Mouse (Mus musculus): Measurements from ENCODE around the gene Cox7a2. TPM values are rescaled to one million over a fixed set of nuclear protein-coding genes. Genes with fewer than 3 reads are reported as not detected.

The Cox7a2 gene
- polyA plus RNA-seq, 1 experiment from 2014 or later = 506 TPM

GRCm38 (mm10) chr9:79735608-79736007 lies 24.1 kb downstream of the Cox7a2 start:
- DNase-seq (ENCODE audit: low read depth, low spot score) = no peak
- H3K27me3 ChIP-seq = no peaks in the 10 kb centered on the region
- in situ Hi-C loops (cut with MboI; ENCODE audit: low pct_unique_long_range_greater_than_20kb) = no loop called here
- CTCF ChIA-PET = no interaction called here
- no peak for TF ChIP-seq CTCF (IDR thresholded peaks at IDR 0.05)
- POLR2A ChIA-PET = no interaction called here
- no peak for ATAC-seq

DNA sequence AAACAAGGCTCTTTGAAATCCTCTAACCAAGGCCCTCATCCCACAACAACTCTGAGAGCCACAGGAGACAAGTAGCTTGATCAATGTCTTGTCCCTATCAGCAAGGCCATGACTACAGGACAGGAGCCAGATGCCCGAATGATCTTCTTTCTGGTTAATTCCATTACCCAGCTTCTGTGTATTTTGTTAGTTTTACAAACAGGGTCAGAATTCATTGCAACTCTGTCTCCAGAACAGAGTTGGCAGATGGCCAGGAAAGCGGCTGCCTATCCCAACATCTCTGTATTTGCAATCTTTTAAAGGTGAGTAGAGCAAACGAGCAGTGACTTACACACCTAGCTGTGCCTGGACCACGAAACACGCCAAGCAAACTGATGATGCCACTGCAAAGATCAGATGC lies 29.4 kb downstream of the Cox7a2 start:
- POLR2A ChIA-PET = no interaction called here
- ATAC-seq (no peak), DNase-seq (ENCODE audit: low read depth, low spot score) (no peak)
- TF ChIP-seq CTCF (IDR thresholded peaks at IDR 0.05) = no peak
- CTCF ChIA-PET = interaction anchor here (0.5 kb wide), 1 partner anchor 14 kb away, joined by 4 read pairs; no protein-coding TSS in a partner anchor
- in situ Hi-C loops (cut with MboI; ENCODE audit: low pct_unique_long_range_greater_than_20kb) = no loop called here
- H3K27me3 ChIP-seq = no peaks in the 10 kb centered on the region

GRCm38 (mm10) chr9:79723090-79723489 lies 36.6 kb downstream of the Cox7a2 start:
- in situ Hi-C loops (cut with MboI; ENCODE audit: low pct_unique_long_range_greater_than_20kb) = loop anchor here (5.0 to 10.0 kb wide), 3 partner anchors 678 to 1126 kb away; no protein-coding TSS in a partner anchor
- no peak for DNase-seq (ENCODE audit: low read depth, low spot score)
- no peak for ATAC-seq
- TF ChIP-seq CTCF (IDR thresholded peaks at IDR 0.05) = no peak
- CTCF ChIA-PET = interaction anchor here (1.3 to 1.9 kb wide), 2 partner anchors 11 to 27 kb away, joined by 3 to 7 read pairs; no protein-coding TSS in a partner anchor
- POLR2A ChIA-PET = no interaction called here
- H3K27me3 ChIP-seq = no peaks in the 10 kb centered on the region

GRCm38 (mm10) chr9:79721056-79721455 lies 38.6 kb downstream of the Cox7a2 start:
- DNase-seq (ENCODE audit: low read depth, low spot score) (no peak), ATAC-seq (no peak)
- ChIA-PET POLR2A (interaction anchor here (0.7 kb wide), 1 partner anchor 380 kb away, joined by 6 read pairs; no protein-coding TSS in a partner anchor), CTCF (interaction anchor here (0.8 to 1.6 kb wide), 10 partner anchors 10 to 1026 kb away, joined by 3 to 10 read pairs (median 4); no protein-coding TSS in a partner anchor)
- no peak for TF ChIP-seq CTCF (IDR thresholded peaks at IDR 0.05)
- in situ Hi-C loops (cut with MboI; ENCODE audit: low pct_unique_long_range_greater_than_20kb) = loop anchor here (5.0 to 10.0 kb wide), 3 partner anchors 676 to 1124 kb away; no protein-coding TSS in a partner anchor
- no peaks in the 10 kb centered on the region for H3K27me3 ChIP-seq

- ChIA-PET CTCF (interaction anchor here (0.9 to 1.6 kb wide), 3 partner anchors 611 to 947 kb away, joined by 3 to 6 read pairs (median 5); no protein-coding TSS in a partner anchor), POLR2A (no interaction called here)
- no peaks in the 10 kb centered on the region for H3K27me3 ChIP-seq
- ATAC-seq (no peak), DNase-seq (ENCODE audit: low read depth, low spot score) (no peak)
- no peak for TF ChIP-seq CTCF (IDR thresholded peaks at IDR 0.05)
- in situ Hi-C loops (cut with MboI; ENCODE audit: low pct_unique_long_range_greater_than_20kb) = loop anchor here (5.0 to 10.0 kb wide), 3 partner anchors 675 to 1123 kb away; no protein-coding TSS in a partner anchor
These were observed 39.5 kb downstream of the Cox7a2 start for GRCm38 (mm10) chr9:79720143-79720542.

- in situ Hi-C loops (cut with MboI; ENCODE audit: low pct_unique_long_range_greater_than_20kb) = loop anchor here (5.0 kb wide), 3 partner anchors 507 to 1077 kb away; no protein-coding TSS in a partner anchor
- no peak for TF ChIP-seq CTCF (IDR thresholded peaks at IDR 0.05)
- no peaks in the 10 kb centered on the region for H3K27me3 ChIP-seq
- ChIA-PET POLR2A (no interaction called here), CTCF (no interaction called here)
- ATAC-seq (no peak), DNase-seq (ENCODE audit: low read depth, low spot score) (no peak)
These were observed 40.2 kb downstream of the Cox7a2 start for GRCm38 (mm10) chr9:79719451-79719850.

DNA sequence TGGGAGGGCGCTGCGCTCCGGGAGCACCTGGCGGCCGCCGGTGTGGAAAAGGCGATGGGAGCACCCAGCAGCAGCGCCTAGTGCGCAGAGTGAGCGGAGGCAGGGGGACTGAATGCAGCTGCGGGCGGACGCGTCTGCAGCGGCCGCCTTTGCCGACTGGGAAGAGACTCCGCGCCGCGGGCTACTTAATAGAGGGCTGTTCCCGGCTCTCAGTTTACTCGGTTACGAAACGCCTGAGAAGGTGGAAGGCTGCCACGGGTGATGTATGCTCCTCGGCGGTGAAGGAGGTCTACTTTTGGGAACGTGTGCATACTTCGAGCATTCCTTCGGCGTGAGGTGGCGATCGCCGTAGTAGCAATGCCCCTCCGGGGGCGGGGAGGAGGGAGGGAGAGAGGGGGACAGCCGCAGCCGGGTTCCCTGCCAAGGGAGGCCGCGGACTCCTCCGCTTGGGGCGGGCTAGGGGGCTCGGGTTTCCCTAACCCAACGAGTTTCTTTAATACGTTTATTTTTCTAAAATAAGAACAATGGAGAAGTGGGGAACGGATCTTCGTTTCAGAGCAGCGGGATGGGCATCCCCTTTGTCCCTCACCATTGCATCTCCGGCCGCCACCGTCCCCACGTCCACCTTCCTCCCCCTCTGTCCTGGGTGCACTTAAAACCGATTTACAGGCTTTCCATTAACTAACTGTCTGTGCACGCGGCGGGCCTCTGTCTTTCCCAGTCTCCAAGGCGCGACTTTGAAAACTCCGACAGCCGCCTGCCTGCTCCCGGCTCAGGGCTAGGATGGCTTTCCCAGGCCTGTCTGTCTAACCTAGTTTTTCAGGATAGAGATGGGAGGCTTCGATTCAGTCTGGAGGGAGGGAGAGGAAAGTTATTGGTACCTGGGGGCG lies 41.0 kb downstream of the Cox7a2 start, which contains the start of gene Col12a1:
Gene Col12a1 (minus strand): TSS at position 351 of the 890 bp plus-strand sequence.
- H3K27me3 ChIP-seq = no peaks in the 10 kb centered on the region
- POLR2A ChIA-PET = no interaction called here
- no peak for TF ChIP-seq CTCF (IDR thresholded peaks at IDR 0.05)
- DNase-seq (ENCODE audit: low read depth, low spot score) (peak; percentile 89), ATAC-seq (peak; percentile 87)
- in situ Hi-C loops (cut with MboI; ENCODE audit: low pct_unique_long_range_greater_than_20kb) = loop anchor here (5.0 kb wide), 3 partner anchors 506 to 1076 kb away; no protein-coding TSS in a partner anchor
- CTCF ChIA-PET = no interaction called here

DNA sequence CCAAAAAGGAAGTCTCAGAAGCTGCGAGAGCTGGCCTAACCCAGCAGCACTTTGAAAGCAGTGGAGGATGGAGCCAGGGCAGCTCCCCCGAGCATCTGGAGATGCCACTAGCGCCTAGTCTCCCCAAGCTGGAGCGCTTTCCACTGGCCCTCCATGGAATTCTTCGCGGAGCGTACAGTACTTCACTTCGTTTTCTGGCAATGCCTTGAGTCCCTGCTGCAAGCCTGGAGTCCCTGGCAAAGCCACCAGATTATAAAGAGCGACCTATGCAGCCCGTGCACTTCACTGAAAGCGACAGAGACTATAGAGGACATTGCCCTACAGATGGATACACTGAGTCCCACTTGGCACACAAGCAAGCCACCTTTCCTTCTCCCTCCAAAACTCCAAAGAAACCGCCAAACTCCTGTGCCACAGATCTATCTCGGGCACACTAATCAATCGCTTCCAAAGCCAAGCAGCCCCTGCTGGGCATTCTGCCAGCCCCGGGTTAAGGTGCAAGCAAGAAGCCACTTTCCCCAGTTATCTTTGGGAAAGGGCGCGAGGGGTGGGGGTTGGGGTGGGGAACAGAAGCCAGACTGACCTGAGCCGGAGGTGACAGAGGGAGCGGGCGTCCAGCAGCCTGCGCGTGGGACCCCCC lies 41.7 kb downstream of the Cox7a2 start:
- DNase-seq (ENCODE audit: low read depth, low spot score) = no peak
- in situ Hi-C loops (cut with MboI; ENCODE audit: low pct_unique_long_range_greater_than_20kb) = loop anchor here (5.0 kb wide), 3 partner anchors 506 to 1076 kb away; no protein-coding TSS in a partner anchor
- ATAC-seq = no peak

DNA sequence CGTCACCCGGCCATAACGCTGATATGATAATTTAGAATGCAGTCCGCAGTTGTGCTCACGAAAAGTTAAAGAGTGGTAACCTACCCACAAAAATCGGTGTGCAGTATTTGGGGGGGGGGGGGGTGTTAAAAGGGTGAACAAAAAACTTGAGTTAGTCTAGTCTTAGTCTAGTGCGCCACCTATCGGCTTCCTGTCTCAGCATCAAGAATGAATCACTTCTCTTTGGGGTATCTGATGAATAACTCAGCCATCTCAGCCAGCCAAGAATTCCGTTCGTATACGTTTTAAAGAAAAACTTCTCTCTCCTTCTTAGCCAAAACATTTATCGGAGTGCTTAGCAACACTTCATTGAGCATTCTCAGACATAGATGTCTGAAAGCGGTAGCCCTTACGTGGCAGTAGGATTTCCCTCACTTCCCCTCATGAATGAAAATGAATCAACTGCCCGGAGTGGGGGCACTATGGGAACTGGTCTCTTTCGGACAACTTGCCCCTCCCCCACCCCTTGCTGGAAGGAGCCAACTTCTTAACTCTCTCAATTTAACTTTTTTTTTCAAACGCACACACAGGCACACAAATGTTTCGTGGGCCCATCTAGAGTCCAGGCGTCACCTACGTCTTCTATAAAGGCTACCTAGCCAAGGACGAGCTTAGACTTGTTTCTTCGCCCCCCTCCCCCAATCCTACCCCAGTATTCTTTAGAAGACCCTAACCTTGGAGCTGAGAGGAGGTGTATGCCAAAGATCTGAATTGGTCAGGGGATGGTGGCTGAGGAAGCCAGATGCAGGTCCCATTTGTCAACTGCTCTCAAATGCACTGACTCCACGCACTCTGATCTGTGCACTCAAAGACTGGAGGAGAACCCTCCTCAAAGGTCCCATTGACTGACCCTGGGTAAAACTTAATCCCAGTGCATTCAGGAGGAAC lies 42.5 kb downstream of the Cox7a2 start:
- DNase-seq (ENCODE audit: low read depth, low spot score) (peak; percentile 63), ATAC-seq (no peak)
- no peak for TF ChIP-seq CTCF (IDR thresholded peaks at IDR 0.05)
- in situ Hi-C loops (cut with MboI; ENCODE audit: low pct_unique_long_range_greater_than_20kb) = loop anchor here (5.0 kb wide), 3 partner anchors 505 to 1075 kb away; no protein-coding TSS in a partner anchor
- H3K27me3 ChIP-seq = no peaks in the 10 kb centered on the region
- CTCF ChIA-PET = interaction anchor here (0.6 to 1.3 kb wide), 6 partner anchors 13 to 1023 kb away, joined by 3 to 4 read pairs (median 4); no protein-coding TSS in a partner anchor
- POLR2A ChIA-PET = interaction anchor here (0.7 kb wide), 1 partner anchor 838 kb away, joined by 3 read pairs; no protein-coding TSS in a partner anchor

More for the DNA sequence above, 41.7 kb downstream of the Cox7a2 start:
- TF ChIP-seq CTCF (IDR thresholded peaks at IDR 0.05) = no peak
- ChIA-PET CTCF (interaction anchor here (0.7 to 0.9 kb wide), 3 partner anchors 30 to 1015 kb away, joined by 3 to 4 read pairs (median 3); no protein-coding TSS in a partner anchor), POLR2A (interaction anchor here (0.7 kb wide), 1 partner anchor 838 kb away, joined by 3 read pairs; no protein-coding TSS in a partner anchor)
- no peaks in the 10 kb centered on the region for H3K27me3 ChIP-seq
